Mouse (Mus musculus): ENCODE results near the gene Tex261. TPM values are rescaled to one million over a fixed set of nuclear protein-coding genes. Genes with fewer than 3 reads are reported as not detected.
A peak's percentile ranks its signal among the peaks of the same experiment; 100 is the strongest.
"Not testable (repeated sequence)": the region's sequence is repeated elsewhere in the genome, so short reads cannot be mapped to it uniquely, and the experiment has no call there.

The Tex261 gene
- polyA plus RNA-seq, 1 experiment from 2014 or later, result 68.0 TPM

DNA sequence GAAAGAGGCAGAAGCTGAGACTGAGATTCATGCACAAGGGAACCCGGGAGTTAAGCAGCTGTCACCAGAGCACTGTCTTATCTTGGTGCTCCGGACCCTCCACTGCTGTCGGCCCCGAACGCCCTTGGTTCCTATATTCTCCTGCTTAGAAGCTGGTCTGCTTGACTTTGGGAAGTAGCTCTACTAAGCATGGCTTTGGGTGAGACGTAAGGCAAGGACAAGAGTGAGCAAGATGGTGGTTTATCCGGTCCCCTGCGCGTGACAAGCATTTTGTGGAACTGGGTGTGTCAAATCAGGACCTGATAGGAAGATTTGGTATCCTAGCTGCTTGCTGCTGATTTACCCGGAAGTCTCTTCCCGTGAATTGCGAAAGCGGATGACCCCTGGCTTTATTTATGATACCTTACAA lies 19.9 kb upstream of the Tex261 start:
- 17% methylated on average over 13 of the region's 13 CpGs for WGBS
- DNase-seq (ENCODE audit: low spot score), result no peak
- no peak; the same call in 1 of the 2 replicates for ATAC-seq (replicated peaks; ENCODE audit: low FRiP score)

DNA sequence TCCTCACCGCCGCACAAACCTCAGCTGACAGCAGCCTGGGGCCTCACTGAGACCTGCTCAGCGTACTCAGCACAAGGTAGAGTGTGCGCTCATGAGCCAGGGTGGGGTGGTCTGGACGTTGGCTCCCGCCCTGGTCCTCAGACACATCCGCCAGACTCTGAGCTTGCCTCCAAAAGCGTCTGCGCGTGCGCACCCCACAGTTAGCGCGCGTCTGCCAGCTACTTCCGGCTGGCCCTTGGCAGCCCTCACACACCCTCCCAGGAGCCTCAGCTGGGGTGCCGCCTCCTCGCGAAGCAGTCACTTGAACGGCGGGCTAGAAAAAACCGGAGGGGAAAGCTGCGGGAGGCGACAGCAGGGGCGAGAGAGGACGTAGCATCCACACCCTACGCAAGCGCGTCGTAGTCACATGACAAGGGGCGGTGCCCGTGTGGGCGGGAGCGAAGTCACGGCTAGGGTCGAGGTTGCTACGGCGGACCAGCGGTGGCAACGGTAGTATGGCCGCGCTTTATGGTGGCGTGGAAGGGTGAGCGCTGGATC lies 19.2 kb upstream of the Tex261 start, which contains the start of gene Nagk:
TSS of gene Nagk (plus strand) at position 223 of the 537 bp plus-strand sequence.
- H3K4me2 ChIP-seq (ENCODE audit: low read depth, low read length, severe bottlenecking), result peak within 1 kb of the TSS; percentile 95
- ATAC-seq (replicated peaks; ENCODE audit: low FRiP score), result peak; percentile 96
- peak within 1 kb of the TSS; percentile 66 for H3K4me3 ChIP-seq (ENCODE audit: low read depth, low read length)
- H3K36me3 ChIP-seq (ENCODE audit: control insufficient read depth, insufficient read depth, low read length), result no peaks in the 10 kb centered on the region
- DNase-seq (ENCODE audit: low spot score), result peak; percentile 95
- H3K27me3 ChIP-seq (ENCODE audit: control insufficient read depth, insufficient read depth, low read length), result no peaks in the 10 kb centered on the region
- peak within 1 kb of the TSS; percentile 91 for H3K27ac ChIP-seq (ENCODE audit: low read depth, low read length)
- peak within 1 kb of the TSS; percentile 78 for H3K9ac ChIP-seq (ENCODE audit: low read length)
- H3K4me1 ChIP-seq (replicated peaks; ENCODE audit: control insufficient read depth, insufficient read depth, low read length), result peaks cover 4% of the 10 kb centered on the region; the same call in 1 of the 2 replicates
- WGBS, result under 1% methylated on average over 43 of the region's 43 CpGs
- H3K9me3 ChIP-seq (ENCODE audit: control insufficient read depth, low read length), result no peaks in the 10 kb centered on the region

More for the DNA sequence above, 19.9 kb upstream of the Tex261 start:
- Histone ChIP-seq H3K4me2 (ENCODE audit: low read depth, low read length, severe bottlenecking) (peak overlapping the region; percentile 95), H3K4me3 (ENCODE audit: low read depth, low read length) (peak overlapping the region; percentile 66), H3K27ac (ENCODE audit: low read depth, low read length) (peak overlapping the region; percentile 91), H3K9me3 (ENCODE audit: control insufficient read depth, low read length) (no peaks in the 10 kb centered on the region), H3K4me1 (replicated peaks; ENCODE audit: control insufficient read depth, insufficient read depth, low read length) (peaks cover 4% of the 10 kb centered on the region; the same call in 1 of the 2 replicates), H3K36me3 (ENCODE audit: control insufficient read depth, insufficient read depth, low read length) (no peaks in the 10 kb centered on the region), H3K9ac (ENCODE audit: low read length) (peak overlapping the region; percentile 78), H3K27me3 (ENCODE audit: control insufficient read depth, insufficient read depth, low read length) (no peaks in the 10 kb centered on the region)

DNA sequence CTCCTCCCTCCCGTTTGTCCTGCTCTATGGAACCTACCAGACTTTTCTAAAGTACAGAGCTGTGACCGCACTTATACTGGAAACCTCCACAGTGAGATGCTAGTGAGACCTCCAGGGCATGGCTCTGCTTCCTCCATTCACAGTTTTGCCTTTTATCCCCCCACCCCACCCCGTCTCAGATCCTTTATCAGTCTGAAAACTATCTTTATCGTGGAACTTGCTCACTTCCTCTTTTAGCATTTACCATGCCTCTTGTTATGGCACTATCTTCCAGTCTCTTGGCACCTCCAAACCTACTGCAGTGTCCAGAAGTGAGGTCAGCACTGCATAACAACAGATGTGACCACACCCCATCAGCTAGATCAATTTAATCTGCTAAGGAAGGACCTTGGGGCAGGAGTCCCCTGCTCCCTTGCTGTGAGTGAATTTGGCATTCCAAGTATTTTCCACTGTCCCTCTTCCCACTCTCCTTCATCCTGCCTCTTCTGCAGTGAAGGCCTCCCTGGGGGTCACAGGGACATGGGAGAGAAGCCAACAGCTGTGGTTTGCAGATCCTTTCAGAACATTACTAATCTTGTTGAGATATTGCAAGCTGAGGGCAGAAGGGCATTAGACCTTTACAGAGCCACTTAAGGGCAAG lies 15.8 kb upstream of the Tex261 start:
- no peaks in the 10 kb centered on the region for H3K27me3 ChIP-seq (ENCODE audit: control insufficient read depth, insufficient read depth, low read length)
- H3K4me2 ChIP-seq (ENCODE audit: low read depth, low read length, severe bottlenecking), result no peak overlapping the region
- no peak overlapping the region for H3K27ac ChIP-seq (ENCODE audit: low read depth, low read length)
- DNase-seq (ENCODE audit: low spot score), result no peak
- H3K36me3 ChIP-seq (ENCODE audit: control insufficient read depth, insufficient read depth, low read length), result no peaks in the 10 kb centered on the region
- H3K9me3 ChIP-seq (ENCODE audit: control insufficient read depth, low read length), result no peaks in the 10 kb centered on the region
- ATAC-seq (replicated peaks; ENCODE audit: low FRiP score), result no peak
- no peak overlapping the region for H3K9ac ChIP-seq (ENCODE audit: low read length)
- 73% methylated on average over 4 of the region's 4 CpGs for WGBS
- no peak overlapping the region for H3K4me3 ChIP-seq (ENCODE audit: low read depth, low read length)
- peaks cover 6% of the 10 kb centered on the region; the same call in 1 of the 2 replicates for H3K4me1 ChIP-seq (replicated peaks; ENCODE audit: control insufficient read depth, insufficient read depth, low read length)

DNA sequence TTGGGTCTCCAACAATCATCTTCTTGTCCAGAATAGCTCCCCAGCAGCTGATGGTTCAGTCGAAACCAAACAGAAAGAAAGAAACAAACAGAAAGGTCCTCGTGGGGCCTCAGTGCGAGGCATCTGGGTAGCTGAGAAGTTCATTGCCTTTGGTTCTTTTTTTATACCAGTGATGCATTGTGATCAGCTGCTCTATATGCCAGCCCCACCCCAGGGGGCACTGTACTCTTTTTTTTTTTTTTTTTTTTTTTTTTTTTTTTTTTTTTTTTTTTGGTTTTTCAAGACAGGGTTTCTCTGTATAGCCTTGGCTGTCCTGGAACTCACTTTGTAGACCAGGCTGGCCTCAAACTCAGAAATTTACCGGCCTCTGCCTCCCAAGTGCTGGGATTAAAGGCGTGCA lies 14.9 kb upstream of the Tex261 start:
- H3K27ac ChIP-seq (ENCODE audit: low read depth, low read length); H3K27me3 ChIP-seq (ENCODE audit: control insufficient read depth, insufficient read depth, low read length); DNase-seq (ENCODE audit: low spot score); H3K9ac ChIP-seq (ENCODE audit: low read length); H3K9me3 ChIP-seq (ENCODE audit: control insufficient read depth, low read length); H3K4me1 ChIP-seq (replicated peaks; ENCODE audit: control insufficient read depth, insufficient read depth, low read length); H3K4me2 ChIP-seq (ENCODE audit: low read depth, low read length, severe bottlenecking); ATAC-seq (replicated peaks; ENCODE audit: low FRiP score); H3K36me3 ChIP-seq (ENCODE audit: control insufficient read depth, insufficient read depth, low read length); H3K4me3 ChIP-seq (ENCODE audit: low read depth, low read length): not testable (repeated sequence)
- WGBS, result 91% methylated on average over 5 of the region's 5 CpGs

DNA sequence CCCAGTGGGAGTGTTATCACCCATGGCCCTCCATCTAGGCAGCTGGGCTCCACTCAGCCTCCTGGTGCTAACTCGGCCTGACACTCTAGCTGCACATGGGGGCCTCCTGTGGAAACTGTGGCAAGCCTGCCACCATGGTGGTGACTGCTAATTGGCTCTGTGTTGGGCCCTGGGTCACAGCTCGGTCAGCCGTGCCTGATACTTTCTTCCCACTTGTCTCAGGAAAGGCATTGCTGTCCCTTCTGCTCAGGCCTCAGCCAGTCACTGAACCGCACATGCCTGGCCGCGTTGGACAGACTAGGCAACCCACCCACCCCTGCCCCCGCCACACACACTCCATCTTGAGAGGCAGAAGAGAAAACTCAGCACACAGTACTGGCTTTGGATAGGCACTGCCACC lies 12.9 kb upstream of the Tex261 start:
- Histone ChIP-seq H3K4me1 (replicated peaks; ENCODE audit: control insufficient read depth, insufficient read depth, low read length) (0 out of 2 replicates have a peak, but pooled peaks cover 2% of the 10 kb centered on the region), H3K27ac (ENCODE audit: low read depth, low read length) (no peak overlapping the region), H3K36me3 (ENCODE audit: control insufficient read depth, insufficient read depth, low read length) (no peaks in the 10 kb centered on the region), H3K27me3 (ENCODE audit: control insufficient read depth, insufficient read depth, low read length) (no peaks in the 10 kb centered on the region), H3K9ac (ENCODE audit: low read length) (no peak overlapping the region), H3K4me3 (ENCODE audit: low read depth, low read length) (no peak overlapping the region), H3K4me2 (ENCODE audit: low read depth, low read length, severe bottlenecking) (no peak overlapping the region), H3K9me3 (ENCODE audit: control insufficient read depth, low read length) (no peaks in the 10 kb centered on the region)
- ATAC-seq (replicated peaks; ENCODE audit: low FRiP score), result no peak
- DNase-seq (ENCODE audit: low spot score), result no peak
- 40% methylated on average over 7 of the region's 7 CpGs for WGBS

DNA sequence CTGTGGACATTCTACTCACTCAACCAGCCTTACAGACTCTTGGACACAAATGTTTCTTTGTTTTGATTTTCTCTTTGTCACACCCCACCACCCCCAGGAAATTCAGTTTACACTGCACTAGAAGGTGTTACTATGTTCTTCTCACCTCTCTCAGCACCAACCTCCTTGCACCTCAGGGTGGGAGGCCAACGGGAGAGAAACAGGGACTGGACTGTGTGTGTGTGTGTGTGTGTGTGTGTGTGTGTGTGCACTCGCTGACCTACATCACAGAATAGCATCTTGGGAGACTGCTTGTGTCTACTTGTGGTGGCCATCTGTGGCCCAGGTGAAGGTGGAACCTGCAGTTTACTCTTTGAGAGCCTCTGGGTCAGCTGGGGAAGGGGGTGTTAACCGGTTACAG lies 10.8 kb upstream of the Tex261 start:
- Histone ChIP-seq H3K27me3 (ENCODE audit: control insufficient read depth, insufficient read depth, low read length) (no peaks in the 10 kb centered on the region), H3K9ac (ENCODE audit: low read length) (no peak overlapping the region), H3K4me1 (replicated peaks; ENCODE audit: control insufficient read depth, insufficient read depth, low read length) (0 out of 2 replicates have a peak, but pooled peaks cover 2% of the 10 kb centered on the region), H3K4me2 (ENCODE audit: low read depth, low read length, severe bottlenecking) (no peak overlapping the region), H3K27ac (ENCODE audit: low read depth, low read length) (no peak overlapping the region), H3K9me3 (ENCODE audit: control insufficient read depth, low read length) (no peaks in the 10 kb centered on the region), H3K36me3 (ENCODE audit: control insufficient read depth, insufficient read depth, low read length) (no peaks in the 10 kb centered on the region), H3K4me3 (ENCODE audit: low read depth, low read length) (no peak overlapping the region)
- no peak for DNase-seq (ENCODE audit: low spot score)
- WGBS, result 79% methylated on average over 3 of the region's 3 CpGs
- no peak for ATAC-seq (replicated peaks; ENCODE audit: low FRiP score)

DNA sequence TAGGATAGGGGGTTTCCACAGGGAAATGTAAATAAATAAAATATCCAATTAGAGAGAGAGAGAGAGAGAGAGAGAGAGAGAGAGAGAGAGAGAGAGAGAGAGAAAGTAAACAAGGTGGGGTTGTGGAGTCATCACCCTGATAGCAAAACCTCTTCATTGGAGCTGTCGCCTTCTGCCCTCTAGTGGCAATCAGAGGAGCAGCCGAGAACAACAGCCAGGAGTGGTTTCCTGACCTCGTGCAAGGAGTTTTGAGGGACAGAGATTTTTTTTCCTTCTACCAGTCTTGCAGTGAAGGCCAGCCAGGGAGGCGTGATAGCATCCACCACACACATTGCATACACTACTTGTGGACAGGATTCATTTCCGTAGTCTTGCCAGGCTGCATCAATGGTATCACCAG lies 3.4 kb upstream of the Tex261 start:
- peaks cover 6% of the 10 kb centered on the region for H3K4me1 ChIP-seq (replicated peaks; ENCODE audit: control insufficient read depth, insufficient read depth, low read length)
- no peak overlapping the region for H3K4me2 ChIP-seq (ENCODE audit: low read depth, low read length, severe bottlenecking)
- ATAC-seq (replicated peaks; ENCODE audit: low FRiP score), result no peak
- DNase-seq (ENCODE audit: low spot score), result peak; percentile 66
- WGBS, result 9% methylated on average over 5 of the region's 5 CpGs
- H3K27me3 ChIP-seq (ENCODE audit: control insufficient read depth, insufficient read depth, low read length), result no peaks in the 10 kb centered on the region
- no peak overlapping the region for H3K27ac ChIP-seq (ENCODE audit: low read depth, low read length)
- no peak overlapping the region for H3K9ac ChIP-seq (ENCODE audit: low read length)
- H3K4me3 ChIP-seq (ENCODE audit: low read depth, low read length), result no peak overlapping the region
- no peaks in the 10 kb centered on the region for H3K9me3 ChIP-seq (ENCODE audit: control insufficient read depth, low read length)
- H3K36me3 ChIP-seq (ENCODE audit: control insufficient read depth, insufficient read depth, low read length), result no peaks in the 10 kb centered on the region

DNA sequence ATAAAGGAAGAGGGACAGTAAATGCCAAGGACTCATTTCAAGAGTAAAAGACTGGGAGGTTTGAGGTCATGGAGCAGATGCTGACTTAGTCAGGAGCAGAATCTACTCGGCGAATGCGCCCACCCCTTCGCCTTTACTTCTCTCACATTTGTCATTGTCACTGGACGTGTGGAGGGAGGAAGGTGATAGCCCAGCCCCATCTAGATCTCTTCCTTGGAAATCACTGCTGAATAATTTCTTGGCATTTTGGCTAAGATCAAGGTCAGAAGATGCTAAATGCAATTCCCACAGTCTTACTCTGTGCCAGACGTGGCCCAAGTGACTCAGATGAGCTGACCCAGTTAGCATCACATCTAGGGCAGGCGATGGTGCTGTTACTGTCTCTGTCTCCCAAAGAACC lies 2.7 kb upstream of the Tex261 start:
- no peaks in the 10 kb centered on the region for H3K27me3 ChIP-seq (ENCODE audit: control insufficient read depth, insufficient read depth, low read length)
- no peaks in the 10 kb centered on the region for H3K36me3 ChIP-seq (ENCODE audit: control insufficient read depth, insufficient read depth, low read length)
- no peak overlapping the region for H3K4me3 ChIP-seq (ENCODE audit: low read depth, low read length)
- no peak for ATAC-seq (replicated peaks; ENCODE audit: low FRiP score)
- no peak for DNase-seq (ENCODE audit: low spot score)
- no peak overlapping the region for H3K27ac ChIP-seq (ENCODE audit: low read depth, low read length)
- WGBS, result 89% methylated on average over 7 of the region's 7 CpGs
- no peak overlapping the region for H3K9ac ChIP-seq (ENCODE audit: low read length)
- no peak overlapping the region for H3K4me2 ChIP-seq (ENCODE audit: low read depth, low read length, severe bottlenecking)
- H3K9me3 ChIP-seq (ENCODE audit: control insufficient read depth, low read length), result no peaks in the 10 kb centered on the region
- peaks cover 10% of the 10 kb centered on the region for H3K4me1 ChIP-seq (replicated peaks; ENCODE audit: control insufficient read depth, insufficient read depth, low read length)

Measured in forebrain, embryonic 11.5 days (tissue).